Mouse (Mus musculus) lung, adult 2 months (tissue): ENCODE data around the gene Gm1604a.
"Not testable (repeated sequence)": the region's sequence is repeated elsewhere in the genome, so short reads cannot be mapped to it uniquely, and the experiment has no call there.

Experiments used
- CTCF ChIP-seq: fragments of 200-500 bp; IDR thresholded peaks from 2 replicates; pipeline ENCODE4 v1.5.1; 2011; ENCODE audit warnings: mild to moderate bottlenecking, low read length, control low read depth; ENCODE audit not compliant: insufficient read depth
- POLR2A ChIP-seq: fragments of 200-500 bp; IDR thresholded peaks from 2 replicates; pipeline ENCODE4 v1.6.1; 2011; ENCODE audit warnings: low read depth, mild to moderate bottlenecking, control low read depth, low read length, borderline replicate concordance; ENCODE audit errors: extremely low read depth

GRCm38 (mm10) chr17:7086836-7087235, 61.5 kb downstream of the Gm1604a start:
- not testable (repeated sequence) for TF ChIP-seq CTCF, POLR2A
